Mouse (Mus musculus): ENCODE data around the gene Mrgprb4. TPM values are rescaled to one million over a fixed set of nuclear protein-coding genes. Genes with fewer than 3 reads are reported as not detected.

Mrgprb4 gene
- polyA plus RNA-seq (2015; fragmentation: Nextera tagmentation; extraction: Ambion mirVana): not detected in 2 replicates

GRCm38 (mm10) chr7:48199188-48199587 is at the start of gene Mrgprb4:
Gene Mrgprb4, minus strand, starts transcription at chr7:48199288.
- no peaks in the 10 kb centered on the region for H3K4me1 ChIP-seq (replicated peaks)
- no peak within 1 kb of the TSS for H3K4me2 ChIP-seq
- no peaks in the 10 kb centered on the region; the same call in 1 of the 2 replicates for H3K9me3 ChIP-seq (replicated peaks)
- no peaks in the 10 kb centered on the region for H3K27me3 ChIP-seq
- no peak within 1 kb of the TSS for H3K9ac ChIP-seq
- ATAC-seq (ENCODE audit: low read depth) (no peak), DNase-seq (no peak)
- H3K36me3 ChIP-seq: no peaks in the 10 kb centered on the region
- 64% methylated on average over 3 of the region's 3 CpGs for WGBS (ENCODE audit: insufficient replicate concordance)
- no peak within 1 kb of the TSS for H3K27ac ChIP-seq
- no peak within 1 kb of the TSS for H3K4me3 ChIP-seq (replicated peaks)

- no peak overlapping the region for H3K27ac ChIP-seq
- no peak overlapping the region for H3K9ac ChIP-seq
- no peak overlapping the region for H3K4me3 ChIP-seq (replicated peaks)
- no peaks in the 10 kb centered on the region for H3K27me3 ChIP-seq
- H3K36me3 ChIP-seq: no peaks in the 10 kb centered on the region
- ATAC-seq (ENCODE audit: low read depth) (no peak), DNase-seq (no peak)
- no peaks in the 10 kb centered on the region for H3K4me1 ChIP-seq (replicated peaks)
- H3K4me2 ChIP-seq: no peak overlapping the region
- no peaks in the 10 kb centered on the region for H3K9me3 ChIP-seq (replicated peaks)
Observed at GRCm38 (mm10) chr7:48226114-48226513, 27.0 kb upstream of the Mrgprb4 start.

GRCm38 (mm10) chr7:48225065-48225464 is 26.0 kb upstream of the Mrgprb4 start:
- no peaks in the 10 kb centered on the region for H3K4me1 ChIP-seq (replicated peaks)
- 59% methylated on average over 5 of the region's 5 CpGs for WGBS (ENCODE audit: insufficient replicate concordance)
- ATAC-seq (ENCODE audit: low read depth): no peak
- H3K36me3 ChIP-seq: no peaks in the 10 kb centered on the region
- no peaks in the 10 kb centered on the region for H3K9me3 ChIP-seq (replicated peaks)
- H3K4me3 ChIP-seq (replicated peaks): no peak overlapping the region
- no peak overlapping the region for H3K9ac ChIP-seq
- H3K4me2 ChIP-seq: no peak overlapping the region
- DNase-seq: no peak
- H3K27me3 ChIP-seq: no peaks in the 10 kb centered on the region
- no peak overlapping the region for H3K27ac ChIP-seq

- H3K4me1 ChIP-seq (replicated peaks): no peaks in the 10 kb centered on the region
- no peaks in the 10 kb centered on the region for H3K9me3 ChIP-seq (replicated peaks)
- no peak within 1 kb of the TSS for H3K9ac ChIP-seq
- 45% methylated on average over 2 of the region's 2 CpGs for WGBS (ENCODE audit: insufficient replicate concordance)
- ATAC-seq (ENCODE audit: low read depth) (no peak), DNase-seq (no peak)
- no peaks in the 10 kb centered on the region for H3K27me3 ChIP-seq
- H3K4me3 ChIP-seq (replicated peaks): no peak within 1 kb of the TSS
- H3K27ac ChIP-seq: no peak within 1 kb of the TSS
- H3K4me2 ChIP-seq: no peak within 1 kb of the TSS
- H3K36me3 ChIP-seq: no peaks in the 10 kb centered on the region
Observed at GRCm38 (mm10) chr7:48168919-48169318, 30.2 kb downstream of the Mrgprb4 start, which contains the start of gene Mrgprb5. Gene Mrgprb5, minus strand, starts transcription at chr7:48169019.

GRCm38 (mm10) chr7:48167471-48167870 is 31.6 kb downstream of the Mrgprb4 start:
- H3K4me3 ChIP-seq (replicated peaks): no peak overlapping the region
- 71% methylated on average over 2 of the region's 2 CpGs for WGBS (ENCODE audit: insufficient replicate concordance)

More at GRCm38 (mm10) chr7:48167471-48167870, 31.6 kb downstream of the Mrgprb4 start:
- DNase-seq (no peak), ATAC-seq (ENCODE audit: low read depth) (no peak)
- H3K27me3 ChIP-seq: no peaks in the 10 kb centered on the region
- no peak overlapping the region for H3K4me2 ChIP-seq
- no peaks in the 10 kb centered on the region for H3K4me1 ChIP-seq (replicated peaks)
- H3K9me3 ChIP-seq (replicated peaks): no peaks in the 10 kb centered on the region
- no peak overlapping the region for H3K9ac ChIP-seq
- H3K27ac ChIP-seq: no peak overlapping the region
- no peaks in the 10 kb centered on the region for H3K36me3 ChIP-seq

Other genes with a start within 250 kb of the Mrgprb4 start
- not detected in 2 replicates for gene Mrgpra4, start 217.2 kb downstream of the Mrgprb4 start, polyA plus RNA-seq (2015; fragmentation: Nextera tagmentation; extraction: Ambion mirVana)
- not detected in 2 replicates for gene Mrgprx1, start 171.7 kb downstream of the Mrgprb4 start, polyA plus RNA-seq (2015; fragmentation: Nextera tagmentation; extraction: Ambion mirVana)
- not detected in 2 replicates for gene Mrgprb5, start 30.3 kb downstream of the Mrgprb4 start, polyA plus RNA-seq (2015; fragmentation: Nextera tagmentation; extraction: Ambion mirVana)
- not detected in 2 replicates for gene Mrgprb8, start 189.2 kb upstream of the Mrgprb4 start, polyA plus RNA-seq (2015; fragmentation: Nextera tagmentation; extraction: Ambion mirVana)

All from liver, embryonic 13.5 days (tissue).